Mouse (Mus musculus): ENCODE measurements around the gene Ccdc51. TPM values are rescaled to one million over a fixed set of nuclear protein-coding genes. Genes with fewer than 3 reads are reported as not detected.
A peak's percentile ranks its signal among the peaks of the same experiment; 100 is the strongest.

Ccdc51 gene
- polyA plus RNA-seq, 1 experiment from 2014 or later: 6.8 TPM

DNA sequence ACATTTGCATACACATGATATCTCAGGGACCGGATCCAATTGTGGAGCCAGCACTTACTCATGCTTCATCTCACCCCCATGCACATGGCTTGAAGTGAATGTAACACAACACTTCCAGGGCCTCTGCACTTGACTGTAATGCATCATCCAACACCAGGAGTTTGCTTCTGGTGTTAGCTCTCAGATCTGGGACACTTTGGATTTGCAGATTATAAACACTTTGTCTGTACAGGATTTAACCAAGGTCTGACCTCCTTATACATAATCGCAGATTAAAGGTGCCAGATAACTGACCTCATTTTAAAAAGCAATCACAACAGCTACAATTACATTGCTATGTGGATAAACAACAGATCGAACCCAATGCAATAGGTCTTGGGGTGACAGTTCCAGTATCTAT is 1.8 kb upstream of the Ccdc51 start:
- no peak overlapping the region for H3K27ac ChIP-seq (ENCODE audit: low read length)
- TF ChIP-seq CTCF (IDR thresholded peaks at IDR 0.05) (no peak), EP300 (IDR thresholded peaks at IDR 0.05) (no peak)
- H3K4me3 ChIP-seq (ENCODE audit: low read depth, low read length): no peak overlapping the region
- H3K4me2 ChIP-seq (replicated peaks; ENCODE audit: low read depth, low read length): no peak overlapping the region
- no peaks in the 10 kb centered on the region for H3K9me3 ChIP-seq (ENCODE audit: low read length)
- no peak for ATAC-seq
- H3K36me3 ChIP-seq (ENCODE audit: insufficient read depth, low read length): no peaks in the 10 kb centered on the region
- no peaks in the 10 kb centered on the region for H3K27me3 ChIP-seq (replicated peaks; ENCODE audit: insufficient read depth, low read length)
- WGBS: 85% methylated on average over 3 of the region's 3 CpGs
- H3K9ac ChIP-seq (replicated peaks; ENCODE audit: low read depth): no peak overlapping the region
- peaks cover 7% of the 10 kb centered on the region; the same call in 1 of the 2 replicates for H3K4me1 ChIP-seq (ENCODE audit: insufficient read depth, low read depth, low read length)
- DNase-seq (ENCODE audit: low spot score): no peak

GRCm38 (mm10) chr9:109081749-109082123 is 557 bp upstream of the Ccdc51 start:
- H3K27me3 ChIP-seq (replicated peaks; ENCODE audit: insufficient read depth, low read length): no peaks in the 10 kb centered on the region
- no peaks in the 10 kb centered on the region for H3K36me3 ChIP-seq (ENCODE audit: insufficient read depth, low read length)
- DNase-seq (ENCODE audit: low spot score) (no peak), ATAC-seq (no peak)
- no peaks in the 10 kb centered on the region for H3K9me3 ChIP-seq (ENCODE audit: low read length)
- peaks cover 7% of the 10 kb centered on the region; the same call in 1 of the 2 replicates for H3K4me1 ChIP-seq (ENCODE audit: insufficient read depth, low read depth, low read length)
- peak overlapping the region; percentile 62 for H3K9ac ChIP-seq (replicated peaks; ENCODE audit: low read depth)
- TF ChIP-seq EP300 (IDR thresholded peaks at IDR 0.05) (no peak), CTCF (IDR thresholded peaks at IDR 0.05) (no peak)
- WGBS: 2% methylated on average over 11 of the region's 11 CpGs
- peak overlapping the region; percentile 69 for H3K4me3 ChIP-seq (ENCODE audit: low read depth, low read length)
- peak overlapping the region; percentile 75 for H3K4me2 ChIP-seq (replicated peaks; ENCODE audit: low read depth, low read length)
- peak overlapping the region; percentile 55 for H3K27ac ChIP-seq (ENCODE audit: low read length)

- Histone ChIP-seq H3K9me3 (ENCODE audit: low read length) (no peaks in the 10 kb centered on the region), H3K36me3 (ENCODE audit: insufficient read depth, low read length) (no peaks in the 10 kb centered on the region), H3K27me3 (replicated peaks; ENCODE audit: insufficient read depth, low read length) (no peaks in the 10 kb centered on the region), H3K9ac (replicated peaks; ENCODE audit: low read depth) (no peak overlapping the region), H3K27ac (ENCODE audit: low read length) (no peak overlapping the region), H3K4me3 (ENCODE audit: low read depth, low read length) (no peak overlapping the region), H3K4me2 (replicated peaks; ENCODE audit: low read depth, low read length) (no peak overlapping the region), H3K4me1 (ENCODE audit: insufficient read depth, low read depth, low read length) (peaks cover 7% of the 10 kb centered on the region; the same call in 1 of the 2 replicates)
- DNase-seq (ENCODE audit: low spot score) (peak; percentile 73), ATAC-seq (no peak)
- 13% methylated on average over 2 of the region's 2 CpGs for WGBS
- peak; percentile 76 for TF ChIP-seq CTCF (IDR thresholded peaks at IDR 0.05)
- TF ChIP-seq EP300 (IDR thresholded peaks at IDR 0.05): no peak
These were observed 2.6 kb downstream of the Ccdc51 start for GRCm38 (mm10) chr9:109084922-109085321.

GRCm38 (mm10) chr9:109087987-109088386 is 5.7 kb downstream of the Ccdc51 start:
- DNase-seq (ENCODE audit: low spot score): peak; percentile 84
- H3K4me2 ChIP-seq (replicated peaks; ENCODE audit: low read depth, low read length): no peak overlapping the region
- no peaks in the 10 kb centered on the region for H3K9me3 ChIP-seq (ENCODE audit: low read length)
- no peak for ATAC-seq
- no peak overlapping the region for H3K27ac ChIP-seq (ENCODE audit: low read length)
- H3K9ac ChIP-seq (replicated peaks; ENCODE audit: low read depth): no peak overlapping the region
- no peak overlapping the region for H3K4me3 ChIP-seq (ENCODE audit: low read depth, low read length)
- no peaks in the 10 kb centered on the region for H3K4me1 ChIP-seq (ENCODE audit: insufficient read depth, low read depth, low read length)
- TF ChIP-seq EP300 (IDR thresholded peaks at IDR 0.05): no peak
- peak; percentile 80 for TF ChIP-seq CTCF (IDR thresholded peaks at IDR 0.05)
- 7% methylated on average over 5 of the region's 5 CpGs for WGBS
- no peaks in the 10 kb centered on the region for H3K27me3 ChIP-seq (replicated peaks; ENCODE audit: insufficient read depth, low read length)
- no peaks in the 10 kb centered on the region for H3K36me3 ChIP-seq (ENCODE audit: insufficient read depth, low read length)

DNA sequence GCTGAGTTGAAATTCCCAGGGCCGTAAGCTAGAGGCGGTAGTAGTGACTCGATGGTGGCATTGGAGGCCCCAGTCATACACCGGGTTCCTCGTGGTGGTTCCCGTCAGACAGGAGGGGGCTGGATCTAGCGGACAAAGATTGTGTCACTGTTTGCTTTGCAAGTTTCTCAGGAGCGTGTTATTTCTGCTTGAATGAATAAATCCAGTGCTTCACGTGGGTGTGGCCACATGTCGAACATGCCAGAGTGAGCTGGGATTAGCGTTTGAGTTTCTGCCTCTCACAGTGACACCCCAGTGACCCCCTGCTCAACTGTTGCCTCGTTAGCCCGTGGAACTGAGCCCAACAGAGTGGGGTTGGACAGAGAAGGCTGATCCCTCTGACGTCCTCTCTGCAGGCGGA is 8.2 kb downstream of the Ccdc51 start:
- peaks cover 9% of the 10 kb centered on the region; the same call in 1 of the 2 replicates for H3K4me1 ChIP-seq (ENCODE audit: insufficient read depth, low read depth, low read length)
- TF ChIP-seq CTCF (IDR thresholded peaks at IDR 0.05) (no peak), EP300 (IDR thresholded peaks at IDR 0.05) (0 out of 2 replicates have a peak, but pooled peaks have one; percentile 27)
- H3K27ac ChIP-seq (ENCODE audit: low read length): peak overlapping the region; percentile 38; the same call in 1 of the 2 replicates
- H3K36me3 ChIP-seq (ENCODE audit: insufficient read depth, low read length): no peaks in the 10 kb centered on the region
- DNase-seq (ENCODE audit: low spot score): peak; percentile 90
- 0 out of 2 replicates have a peak overlapping the region, but pooled peaks have one; percentile 3 for H3K4me2 ChIP-seq (replicated peaks; ENCODE audit: low read depth, low read length)
- no peak overlapping the region for H3K4me3 ChIP-seq (ENCODE audit: low read depth, low read length)
- H3K9ac ChIP-seq (replicated peaks; ENCODE audit: low read depth): no peak overlapping the region
- H3K27me3 ChIP-seq (replicated peaks; ENCODE audit: insufficient read depth, low read length): no peaks in the 10 kb centered on the region
- WGBS: 42% methylated on average over 15 of the region's 15 CpGs
- H3K9me3 ChIP-seq (ENCODE audit: low read length): no peaks in the 10 kb centered on the region
- ATAC-seq: peak; percentile 23

- Histone ChIP-seq H3K36me3 (ENCODE audit: insufficient read depth, low read length) (no peaks in the 10 kb centered on the region), H3K27me3 (replicated peaks; ENCODE audit: insufficient read depth, low read length) (no peaks in the 10 kb centered on the region), H3K9me3 (ENCODE audit: low read length) (no peaks in the 10 kb centered on the region), H3K27ac (ENCODE audit: low read length) (no peak overlapping the region), H3K9ac (replicated peaks; ENCODE audit: low read depth) (no peak overlapping the region), H3K4me3 (ENCODE audit: low read depth, low read length) (no peak overlapping the region), H3K4me2 (replicated peaks; ENCODE audit: low read depth, low read length) (no peak overlapping the region), H3K4me1 (ENCODE audit: insufficient read depth, low read depth, low read length) (peaks cover 9% of the 10 kb centered on the region; the same call in 1 of the 2 replicates)
- DNase-seq (ENCODE audit: low spot score) (no peak), ATAC-seq (no peak)
- WGBS: 83% methylated on average over 8 of the region's 8 CpGs
- no peak for TF ChIP-seq EP300 (IDR thresholded peaks at IDR 0.05)
- TF ChIP-seq CTCF (IDR thresholded peaks at IDR 0.05): no peak
These were observed 9.5 kb downstream of the Ccdc51 start for GRCm38 (mm10) chr9:109091802-109092201.

- Histone ChIP-seq H3K36me3 (ENCODE audit: insufficient read depth, low read length) (no peaks in the 10 kb centered on the region), H3K4me1 (ENCODE audit: insufficient read depth, low read depth, low read length) (peaks cover 9% of the 10 kb centered on the region; the same call in 1 of the 2 replicates), H3K4me3 (ENCODE audit: low read depth, low read length) (no peak overlapping the region), H3K27ac (ENCODE audit: low read length) (peak overlapping the region; percentile 5; the same call in 1 of the 2 replicates), H3K27me3 (replicated peaks; ENCODE audit: insufficient read depth, low read length) (no peaks in the 10 kb centered on the region), H3K9me3 (ENCODE audit: low read length) (no peaks in the 10 kb centered on the region), H3K4me2 (replicated peaks; ENCODE audit: low read depth, low read length) (no peak overlapping the region), H3K9ac (replicated peaks; ENCODE audit: low read depth) (no peak overlapping the region)
- 51% methylated on average over 6 of the region's 6 CpGs for WGBS
- TF ChIP-seq CTCF (IDR thresholded peaks at IDR 0.05): 0 out of 2 replicates have a peak, but pooled peaks have one; percentile 13
- TF ChIP-seq EP300 (IDR thresholded peaks at IDR 0.05): no peak
- DNase-seq (ENCODE audit: low spot score) (no peak), ATAC-seq (no peak)
These were observed 10.5 kb downstream of the Ccdc51 start for GRCm38 (mm10) chr9:109092799-109093198.

All from lung, postnatal 0 days (tissue).